Mouse (Mus musculus): ENCODE measurements around the gene Marveld1. TPM values are rescaled to one million over a fixed set of nuclear protein-coding genes. Genes with fewer than 3 reads are reported as not detected.

Marveld1 gene
- polyA plus RNA-seq, 1 experiment from 2014 or later = 19.3 TPM

DNA sequence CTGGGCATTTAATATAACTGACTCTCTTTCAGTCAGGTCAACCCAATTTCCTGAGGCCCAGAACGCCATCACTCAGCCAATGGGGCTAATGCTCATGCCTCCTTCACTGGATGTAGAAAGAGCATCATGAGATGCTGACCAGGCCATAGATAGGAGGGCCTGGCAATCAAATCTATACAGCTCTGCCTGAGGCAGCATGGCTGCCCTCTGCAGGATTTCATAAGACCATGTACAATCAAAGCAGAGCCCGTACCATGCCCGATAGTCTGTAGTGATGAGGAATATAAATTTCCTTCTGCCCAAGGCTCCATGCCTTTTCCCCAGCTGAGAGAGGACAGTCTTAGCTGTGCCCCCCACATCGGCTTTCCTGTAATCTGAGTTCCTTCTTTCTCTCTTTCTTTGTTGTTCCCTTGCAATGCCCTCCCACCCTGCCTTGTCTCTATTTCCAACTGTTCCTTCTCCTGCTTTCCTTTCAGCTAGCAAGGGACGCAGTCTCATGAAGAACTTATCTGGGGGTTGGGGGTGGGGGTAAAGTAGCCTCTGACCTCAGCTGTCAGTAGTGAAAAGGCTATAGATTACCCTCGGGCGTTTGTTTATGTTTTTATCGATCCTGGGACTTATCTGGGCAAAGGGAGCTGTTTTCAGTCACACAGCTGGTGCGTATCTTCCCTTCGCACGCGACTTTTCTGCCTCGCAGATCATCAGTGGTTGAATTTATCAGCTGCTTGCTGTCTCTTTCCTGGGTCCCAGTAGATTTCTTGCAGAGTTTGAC, 11.2 kb downstream of the Marveld1 start:
- Histone ChIP-seq H3K4me3 (replicated peaks) (no peak overlapping the region), H3K27ac (no peak overlapping the region; the same call in 1 of the 2 replicates), H3K27me3 (replicated peaks) (no peaks in the 10 kb centered on the region), H3K4me1 (no peaks in the 10 kb centered on the region), H3K4me2 (peak overlapping the region; percentile 11), H3K9ac (no peak overlapping the region), H3K9me3 (no peaks in the 10 kb centered on the region), H3K36me3 (no peaks in the 10 kb centered on the region)
- ATAC-seq (ENCODE audit: insufficient read depth, low FRiP score, low read depth) = no peak
- 16% methylated on average over 13 of the region's 13 CpGs for WGBS

DNA sequence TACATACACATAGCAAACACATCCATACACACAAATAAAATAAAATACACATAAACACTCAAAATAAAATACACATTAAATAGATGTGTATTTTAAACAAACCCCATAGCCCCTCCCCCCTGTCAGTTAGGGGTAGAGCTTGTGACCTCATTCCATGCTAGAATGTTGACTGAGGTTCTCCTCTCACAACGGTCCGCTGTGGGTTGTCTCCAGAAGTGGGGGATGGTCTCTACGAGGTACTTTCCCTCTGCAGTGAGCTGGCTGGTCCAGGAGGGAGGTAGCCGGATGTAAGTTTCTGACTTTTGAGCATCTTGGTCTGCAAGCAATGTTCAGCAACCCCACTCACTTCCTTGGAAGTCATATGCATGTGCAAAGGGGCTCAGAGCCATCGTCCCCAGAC, 16.6 kb downstream of the Marveld1 start, which contains the start of gene Zfyve27:
Gene Zfyve27 (plus strand): TSS at position 188 of the 400 bp plus-strand sequence.
- Histone ChIP-seq H3K27me3 (replicated peaks) (peaks cover 8% of the 10 kb centered on the region; the same call in 1 of the 2 replicates), H3K27ac (no peak within 1 kb of the TSS), H3K4me3 (replicated peaks) (no peak within 1 kb of the TSS), H3K4me2 (no peak within 1 kb of the TSS), H3K9ac (no peak within 1 kb of the TSS), H3K9me3 (no peaks in the 10 kb centered on the region), H3K36me3 (no peaks in the 10 kb centered on the region), H3K4me1 (no peaks in the 10 kb centered on the region)
- no peak for ATAC-seq (ENCODE audit: insufficient read depth, low FRiP score, low read depth)
- WGBS = 37% methylated on average over 5 of the region's 5 CpGs

DNA sequence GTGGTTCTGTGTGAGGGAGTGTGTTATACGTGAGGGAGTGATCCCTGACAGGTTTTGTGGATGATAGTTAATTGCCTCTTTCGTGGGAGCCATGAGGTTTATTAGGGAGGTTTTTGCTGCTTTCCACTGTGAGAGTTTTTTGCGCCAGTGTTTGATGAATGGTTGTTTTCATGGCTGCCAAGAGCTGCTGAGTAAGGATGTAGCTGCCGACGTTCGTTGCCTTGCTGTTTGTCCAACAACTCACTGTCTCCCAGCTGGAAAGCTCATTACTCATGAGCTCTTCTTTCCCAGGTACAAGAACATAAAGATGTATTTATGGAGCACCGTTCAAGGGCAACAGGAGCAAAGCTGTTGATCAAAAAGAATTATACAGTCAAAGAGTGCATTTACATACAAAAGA, 17.0 kb downstream of the Marveld1 start:
- Histone ChIP-seq H3K9ac (no peak overlapping the region), H3K27me3 (replicated peaks) (peaks cover 8% of the 10 kb centered on the region; the same call in 1 of the 2 replicates), H3K4me3 (replicated peaks) (no peak overlapping the region), H3K36me3 (no peaks in the 10 kb centered on the region), H3K4me1 (peaks cover 2% of the 10 kb centered on the region; the same call in 1 of the 2 replicates), H3K27ac (no peak overlapping the region), H3K4me2 (no peak overlapping the region), H3K9me3 (no peaks in the 10 kb centered on the region)
- WGBS = 27% methylated on average over 7 of the region's 7 CpGs
- no peak for ATAC-seq (ENCODE audit: insufficient read depth, low FRiP score, low read depth)

DNA sequence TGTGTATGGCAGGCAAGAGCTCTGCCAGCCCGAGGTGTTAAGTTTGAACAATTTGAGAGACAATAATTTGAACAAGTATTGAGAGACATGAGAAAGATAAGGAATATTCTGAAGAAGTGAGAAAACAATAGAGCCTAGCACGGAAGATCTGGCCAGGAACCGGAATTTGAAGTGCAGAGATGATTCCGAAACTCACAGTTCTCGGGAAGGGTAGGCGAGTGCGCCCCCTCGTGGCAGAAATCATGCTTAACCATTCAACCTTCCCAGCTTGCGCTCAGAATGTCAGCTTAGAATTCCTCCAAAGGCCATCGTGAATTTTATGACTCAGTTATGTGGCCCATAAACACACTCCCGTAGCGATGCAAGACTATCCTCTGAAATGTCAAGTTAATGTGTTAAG, 18.9 kb downstream of the Marveld1 start:
- no peak for ATAC-seq (ENCODE audit: insufficient read depth, low FRiP score, low read depth)
- peak overlapping the region; percentile 39; the same call in 1 of the 2 replicates for H3K4me2 ChIP-seq
- H3K9me3 ChIP-seq = no peaks in the 10 kb centered on the region
- H3K4me3 ChIP-seq (replicated peaks) = no peak overlapping the region; the same call in 1 of the 2 replicates
- H3K4me1 ChIP-seq = peaks cover 9% of the 10 kb centered on the region; the same call in 1 of the 2 replicates
- H3K27ac ChIP-seq = no peak overlapping the region
- H3K27me3 ChIP-seq (replicated peaks) = peaks cover 8% of the 10 kb centered on the region; the same call in 1 of the 2 replicates
- WGBS = 3% methylated on average over 12 of the region's 12 CpGs
- no peak overlapping the region for H3K9ac ChIP-seq
- H3K36me3 ChIP-seq = no peaks in the 10 kb centered on the region

DNA sequence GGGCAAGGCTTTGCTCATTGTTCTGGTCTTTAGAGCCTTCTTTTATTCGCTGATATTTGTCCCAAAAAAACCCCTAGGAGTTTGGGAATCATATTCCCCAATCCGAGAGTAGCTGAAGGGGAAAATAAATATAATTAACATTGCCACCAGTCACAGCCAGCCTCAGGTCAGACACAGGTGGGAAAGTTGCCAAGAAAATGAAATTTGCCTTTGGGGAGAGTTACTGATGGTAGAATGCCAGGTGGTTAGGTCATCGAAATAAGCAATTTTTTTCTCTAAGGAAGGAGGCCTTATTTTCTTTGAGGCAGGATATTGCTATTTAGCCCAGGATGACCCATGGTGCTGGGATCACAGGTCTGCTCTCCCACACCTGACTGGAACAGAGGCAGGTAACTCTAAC, 19.6 kb downstream of the Marveld1 start:
- H3K4me1 ChIP-seq = peaks cover 15% of the 10 kb centered on the region

DNA sequence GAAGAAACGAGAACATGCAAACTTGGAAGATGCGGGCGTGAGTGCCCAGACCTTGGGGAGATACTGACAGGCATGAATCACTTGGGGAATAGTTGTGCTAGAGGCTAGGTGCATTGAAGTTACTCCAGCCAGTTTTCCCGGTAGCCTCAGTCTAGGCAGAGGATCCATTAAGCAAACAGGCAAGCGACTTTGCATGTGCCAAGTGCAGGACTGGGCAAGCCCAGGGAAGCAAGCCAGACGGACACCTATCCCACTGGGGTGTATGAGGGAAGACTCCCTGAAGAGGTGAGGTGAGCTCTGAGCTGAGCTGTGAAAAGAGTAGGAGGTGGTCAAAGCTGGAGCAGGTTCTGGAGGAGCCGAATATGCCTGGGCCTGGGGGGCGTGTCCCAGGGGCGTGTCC, 20.3 kb downstream of the Marveld1 start:
- no peaks in the 10 kb centered on the region for H3K36me3 ChIP-seq
- ATAC-seq (ENCODE audit: insufficient read depth, low FRiP score, low read depth) = no peak
- no peak overlapping the region for H3K4me2 ChIP-seq
- H3K9me3 ChIP-seq = no peaks in the 10 kb centered on the region
- no peak overlapping the region for H3K27ac ChIP-seq
- H3K27me3 ChIP-seq (replicated peaks) = peaks cover 8% of the 10 kb centered on the region; the same call in 1 of the 2 replicates
- 58% methylated on average over 9 of the region's 9 CpGs for WGBS
- peaks cover 15% of the 10 kb centered on the region for H3K4me1 ChIP-seq
- H3K4me3 ChIP-seq (replicated peaks) = no peak overlapping the region
- no peak overlapping the region for H3K9ac ChIP-seq

More for the DNA sequence above, 19.6 kb downstream of the Marveld1 start:
- Histone ChIP-seq H3K36me3 (no peaks in the 10 kb centered on the region), H3K9ac (no peak overlapping the region), H3K4me2 (no peak overlapping the region), H3K4me3 (replicated peaks) (no peak overlapping the region), H3K27ac (no peak overlapping the region), H3K9me3 (no peaks in the 10 kb centered on the region), H3K27me3 (replicated peaks) (peaks cover 8% of the 10 kb centered on the region; the same call in 1 of the 2 replicates)
- ATAC-seq (ENCODE audit: insufficient read depth, low FRiP score, low read depth) = no peak
- 39% methylated on average over 3 of the region's 3 CpGs for WGBS

DNA sequence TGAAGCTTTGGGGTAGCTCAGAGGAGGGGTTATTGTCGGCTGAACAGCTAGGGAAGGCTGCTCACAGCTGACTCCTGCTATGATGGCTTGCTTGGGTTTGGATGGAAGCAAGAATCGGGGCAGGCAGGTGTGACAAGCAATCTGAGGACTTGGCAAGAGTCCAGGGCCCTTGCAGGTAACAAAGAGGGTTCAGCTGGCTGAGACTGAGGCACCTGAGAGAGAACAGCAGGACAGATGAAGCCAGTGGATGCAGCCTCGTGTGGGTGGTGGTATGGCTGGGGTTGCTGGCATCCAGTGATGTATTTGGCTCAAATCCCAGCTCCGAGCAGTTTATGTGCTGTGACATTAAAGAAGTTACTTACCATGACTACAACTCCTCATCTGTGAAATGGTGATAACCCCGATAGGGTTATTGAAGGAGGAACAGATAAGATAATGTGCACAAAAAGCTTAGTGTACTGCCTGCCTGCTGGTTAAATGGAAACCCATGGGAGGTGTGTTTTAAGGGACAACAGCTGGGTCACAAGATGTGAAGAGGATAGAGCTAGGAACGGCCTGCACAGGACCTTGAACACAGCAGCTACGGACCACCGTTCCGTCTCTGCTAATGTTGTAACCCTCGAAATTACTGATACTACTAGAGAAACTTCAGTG, 22.2 kb downstream of the Marveld1 start:
- Histone ChIP-seq H3K4me3 (replicated peaks) (0 out of 2 replicates have a peak overlapping the region, but pooled peaks have one; percentile 89), H3K27me3 (replicated peaks) (peaks cover 8% of the 10 kb centered on the region; the same call in 1 of the 2 replicates), H3K9ac (no peak overlapping the region), H3K4me2 (peak overlapping the region; percentile 72; the same call in 1 of the 2 replicates), H3K27ac (no peak overlapping the region), H3K4me1 (peaks cover 15% of the 10 kb centered on the region), H3K9me3 (no peaks in the 10 kb centered on the region), H3K36me3 (no peaks in the 10 kb centered on the region)
- 53% methylated on average over 10 of the region's 10 CpGs for WGBS
- ATAC-seq (ENCODE audit: insufficient read depth, low FRiP score, low read depth) = no peak

DNA sequence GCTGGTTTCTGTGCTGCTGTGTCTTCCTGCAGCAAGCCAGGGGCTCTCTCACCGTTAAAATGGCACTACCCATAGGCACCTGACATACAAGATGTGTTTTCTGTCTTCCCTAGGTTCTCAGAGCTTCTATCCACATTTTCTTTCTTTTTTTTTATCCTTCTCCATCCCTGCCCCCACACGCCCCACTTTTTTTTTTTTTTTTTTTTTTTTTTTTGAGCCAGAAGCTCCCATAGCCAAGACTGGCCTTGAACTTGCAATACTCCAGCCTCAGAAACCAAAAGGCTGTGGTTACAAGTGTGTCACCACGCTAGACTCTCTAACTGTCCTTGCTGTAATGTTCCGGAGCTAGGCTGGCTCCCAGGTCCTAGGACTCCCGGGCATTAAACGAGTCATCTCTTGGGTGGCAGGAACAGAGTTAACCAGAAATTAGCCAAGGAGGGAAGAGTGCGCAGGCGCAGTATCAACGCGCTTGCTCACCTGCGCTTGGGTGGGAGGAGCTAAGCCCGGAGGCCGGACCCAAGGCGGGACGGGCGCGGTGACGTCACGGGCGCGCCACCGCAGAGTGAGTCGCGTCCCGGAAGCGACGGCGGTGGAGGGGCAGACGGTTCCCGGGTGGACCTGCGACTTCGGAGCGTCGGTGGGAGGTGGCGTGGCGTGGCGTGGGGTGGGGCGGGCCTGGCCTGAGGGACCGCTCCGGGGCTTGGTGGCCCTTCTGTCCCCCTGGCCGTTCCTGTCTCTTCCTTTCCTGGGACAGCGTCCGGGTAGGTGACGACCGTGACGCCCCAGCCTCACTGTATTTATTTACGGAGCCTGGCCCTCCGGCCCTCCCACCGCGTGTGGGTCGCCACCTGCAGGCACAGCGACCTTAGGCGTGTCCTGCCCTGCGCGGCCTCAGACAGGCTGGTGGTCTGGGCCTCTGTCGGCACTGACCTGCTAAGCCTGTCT, 23.1 kb downstream of the Marveld1 start:
- Histone ChIP-seq H3K27me3 (replicated peaks) (peaks cover 8% of the 10 kb centered on the region; the same call in 1 of the 2 replicates), H3K36me3 (no peaks in the 10 kb centered on the region), H3K4me2 (peak overlapping the region; percentile 72), H3K4me1 (peaks cover 15% of the 10 kb centered on the region), H3K9me3 (no peaks in the 10 kb centered on the region), H3K4me3 (replicated peaks) (peak overlapping the region; percentile 89), H3K9ac (peak overlapping the region; percentile 63), H3K27ac (peak overlapping the region; percentile 64; the same call in 1 of the 2 replicates)
- peak; percentile 91 for ATAC-seq (ENCODE audit: insufficient read depth, low FRiP score, low read depth)
- 2% methylated on average over 54 of the region's 56 CpGs for WGBS

DNA sequence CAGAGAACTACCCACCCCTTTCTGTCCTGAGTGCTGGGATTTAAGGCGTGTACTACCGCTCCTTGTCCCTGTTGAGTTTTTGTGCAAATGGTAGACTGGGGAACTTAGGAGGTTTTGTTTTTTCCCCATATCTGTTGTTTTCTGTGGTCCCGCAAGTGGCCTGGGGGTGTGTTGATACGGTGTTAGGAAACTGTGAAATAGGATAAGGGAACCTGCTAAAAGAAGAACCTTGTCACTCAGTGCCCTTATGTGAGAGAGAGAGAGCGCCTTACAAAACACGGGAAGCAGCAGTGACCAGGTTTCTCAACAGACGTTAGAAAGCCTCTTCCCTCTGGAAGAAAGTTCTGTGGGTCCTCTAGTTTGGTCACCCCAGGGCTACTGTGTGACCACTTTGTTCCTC, 29.6 kb downstream of the Marveld1 start:
- no peak overlapping the region for H3K27ac ChIP-seq
- no peak overlapping the region for H3K4me2 ChIP-seq
- ATAC-seq (ENCODE audit: insufficient read depth, low FRiP score, low read depth) = no peak
- no peak overlapping the region for H3K4me3 ChIP-seq (replicated peaks)
- no peaks in the 10 kb centered on the region for H3K9me3 ChIP-seq
- no peaks in the 10 kb centered on the region for H3K27me3 ChIP-seq (replicated peaks)
- 77% methylated on average over 7 of the region's 7 CpGs for WGBS
- H3K9ac ChIP-seq = no peak overlapping the region
- H3K4me1 ChIP-seq = no peaks in the 10 kb centered on the region
- peaks cover 22% of the 10 kb centered on the region; the same call in 1 of the 2 replicates for H3K36me3 ChIP-seq

DNA sequence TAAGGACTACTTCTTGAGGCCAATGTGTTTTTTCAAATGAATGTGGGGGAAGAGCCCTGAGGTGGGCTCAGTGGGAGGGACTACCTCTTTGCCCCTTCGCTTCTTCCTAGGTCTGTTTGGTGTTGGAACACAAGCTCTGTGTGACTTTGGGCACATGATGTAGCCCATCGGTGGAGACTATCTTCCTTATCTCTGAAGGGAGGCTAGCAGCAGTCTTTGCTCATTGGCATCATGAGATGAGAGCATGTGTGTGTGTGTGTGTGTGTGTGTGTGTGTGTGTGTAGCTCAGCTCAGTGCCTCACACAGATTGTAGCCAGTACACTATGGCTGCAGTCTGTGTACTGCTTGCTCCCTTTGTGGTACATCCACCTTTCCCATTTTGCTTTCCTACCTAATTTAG, 30.3 kb downstream of the Marveld1 start:
- no peak overlapping the region for H3K4me3 ChIP-seq (replicated peaks)
- peaks cover 22% of the 10 kb centered on the region; the same call in 1 of the 2 replicates for H3K36me3 ChIP-seq
- no peaks in the 10 kb centered on the region for H3K27me3 ChIP-seq (replicated peaks)
- no peak overlapping the region for H3K4me2 ChIP-seq
- no peak overlapping the region for H3K27ac ChIP-seq
- no peak for ATAC-seq (ENCODE audit: insufficient read depth, low FRiP score, low read depth)
- WGBS = 88% methylated on average over 2 of the region's 2 CpGs
- no peaks in the 10 kb centered on the region for H3K4me1 ChIP-seq
- no peaks in the 10 kb centered on the region for H3K9me3 ChIP-seq
- H3K9ac ChIP-seq = no peak overlapping the region

DNA sequence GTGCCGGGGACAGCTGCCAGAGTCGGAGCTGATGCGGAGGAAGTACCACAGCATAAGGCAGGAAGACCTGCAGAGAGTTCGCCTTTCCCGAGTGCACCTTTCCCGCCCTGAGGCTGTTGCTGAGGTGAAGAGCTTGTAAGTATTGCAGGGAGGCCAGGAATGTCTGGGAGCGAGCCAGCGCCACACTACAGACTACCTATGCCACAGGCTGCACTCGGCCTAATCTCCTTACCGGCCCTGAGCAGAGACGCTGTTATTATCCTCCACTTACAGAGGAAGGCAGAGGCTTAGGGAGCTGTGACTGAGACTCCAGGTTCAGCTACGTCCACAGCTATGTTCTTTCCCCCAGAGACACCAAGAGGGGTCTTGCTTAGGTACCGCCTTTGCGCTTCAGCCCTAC, 32.2 kb downstream of the Marveld1 start:
- 89% methylated on average over 14 of the region's 14 CpGs for WGBS
- Histone ChIP-seq H3K4me1 (no peaks in the 10 kb centered on the region), H3K36me3 (peaks cover 33% of the 10 kb centered on the region), H3K27me3 (replicated peaks) (no peaks in the 10 kb centered on the region), H3K4me2 (no peak overlapping the region), H3K27ac (no peak overlapping the region), H3K4me3 (replicated peaks) (no peak overlapping the region), H3K9ac (no peak overlapping the region), H3K9me3 (no peaks in the 10 kb centered on the region)
- ATAC-seq (ENCODE audit: insufficient read depth, low FRiP score, low read depth) = no peak
